Mouse (Mus musculus) left cerebral cortex, adult 8-10 months (tissue): ENCODE measurements around the gene Lrrc3. TPM values are rescaled to one million over a fixed set of nuclear protein-coding genes. Genes with fewer than 3 reads are reported as not detected.
A peak's percentile ranks its signal among the peaks of the same experiment; 100 is the strongest.
"Not testable (repeated sequence)": the region's sequence is repeated elsewhere in the genome, so short reads cannot be mapped to it uniquely, and the experiment has no call there.

Experiments used
- DNase-seq, 2 experiments: peaks; one replicate each; pipeline ENCODE4 v3.0.0; 2022; ENCODE audit warnings: low spot score in 2 of 2
- total RNA-seq, 4 experiments: library from RNA; stranded (reverse); gene quantifications; 2 replicates each; pipeline ENCODE4 v1.2.4; 2022

The Lrrc3 gene
- 10 to 100 TPM in 3 of 4 experiments, 1 to 10 TPM in 1; 9.3 to 10.8 (median 10.4) TPM for total RNA-seq

DNA sequence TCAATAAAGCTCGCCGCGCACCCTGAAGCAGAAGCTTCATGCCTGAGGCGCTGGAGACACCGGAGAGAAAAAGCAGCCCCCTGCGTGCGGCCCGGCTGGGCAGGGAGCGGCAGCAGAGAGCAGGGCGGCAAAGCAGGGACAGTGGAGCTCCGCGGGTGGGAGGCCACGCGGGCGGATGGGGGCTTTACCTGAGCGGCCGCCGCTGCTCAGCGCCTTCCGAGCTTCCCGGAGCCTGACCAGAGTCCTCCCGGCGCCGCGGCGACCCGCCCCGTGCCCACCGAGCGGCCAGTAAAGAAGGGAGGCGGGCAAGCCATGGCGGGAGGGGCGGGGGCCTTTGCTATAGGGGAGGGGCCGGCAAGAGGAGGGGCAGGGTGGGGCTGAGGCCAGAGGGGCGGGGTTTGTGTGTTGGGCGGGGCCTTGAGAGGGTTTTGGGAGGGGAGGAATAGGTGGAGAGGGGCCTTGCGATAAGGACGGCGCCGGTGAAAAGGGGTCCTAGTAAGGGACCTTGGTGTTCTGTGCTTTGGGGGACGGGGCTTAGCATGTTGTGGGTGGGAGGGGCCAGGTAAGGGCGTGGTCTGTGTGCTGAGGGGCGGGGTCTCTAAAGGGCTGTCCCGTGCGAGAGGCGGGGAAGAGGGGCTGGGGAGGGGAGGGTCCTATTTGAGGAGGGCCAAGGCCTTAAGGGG, at the start of gene Lrrc3:
Gene Lrrc3 (minus strand): TSS at position 326 of the 683 bp plus-strand sequence.
- DNase-seq: peak; percentile 43 to 51

DNA sequence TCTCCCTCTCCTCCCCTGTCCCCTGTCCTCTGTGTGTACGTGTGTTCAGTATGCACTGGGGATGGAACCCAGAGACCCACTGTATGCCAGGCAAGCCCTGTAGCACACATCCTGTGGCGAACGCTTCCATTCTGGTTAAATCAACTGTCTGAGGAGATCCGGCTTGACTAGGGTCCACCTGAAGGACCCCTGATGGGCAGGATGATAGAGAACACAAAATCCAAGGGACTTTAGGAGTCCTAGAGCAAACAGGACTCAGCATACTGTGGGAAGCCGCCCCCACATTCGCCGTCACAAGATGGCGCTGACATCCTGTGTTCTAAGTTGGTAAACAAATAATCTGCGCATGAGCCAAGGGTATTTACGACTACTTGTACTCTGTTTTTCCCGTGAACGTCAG, 48.1 kb upstream of the Lrrc3 start:
- not testable (repeated sequence) for DNase-seq

DNA sequence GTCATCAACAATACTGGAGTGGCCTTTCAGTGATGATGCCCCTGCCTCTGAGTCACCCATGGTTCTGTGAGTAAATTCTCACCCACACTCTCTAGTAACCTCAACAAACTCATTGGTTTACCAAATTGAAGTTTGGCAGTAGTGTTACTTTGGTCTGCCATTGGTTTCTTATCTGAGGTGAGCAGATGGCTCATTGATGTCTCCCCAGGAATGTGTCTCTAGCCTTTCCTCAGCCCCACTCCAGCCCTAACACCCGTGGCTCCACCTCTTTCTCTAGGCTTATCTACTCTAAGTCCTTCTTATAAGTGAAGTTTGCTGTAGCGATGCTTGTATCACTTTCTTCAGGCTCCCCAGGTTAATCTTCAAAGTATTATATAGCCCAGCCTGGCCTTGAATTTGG, 37.3 kb upstream of the Lrrc3 start:
- DNase-seq: no peak

DNA sequence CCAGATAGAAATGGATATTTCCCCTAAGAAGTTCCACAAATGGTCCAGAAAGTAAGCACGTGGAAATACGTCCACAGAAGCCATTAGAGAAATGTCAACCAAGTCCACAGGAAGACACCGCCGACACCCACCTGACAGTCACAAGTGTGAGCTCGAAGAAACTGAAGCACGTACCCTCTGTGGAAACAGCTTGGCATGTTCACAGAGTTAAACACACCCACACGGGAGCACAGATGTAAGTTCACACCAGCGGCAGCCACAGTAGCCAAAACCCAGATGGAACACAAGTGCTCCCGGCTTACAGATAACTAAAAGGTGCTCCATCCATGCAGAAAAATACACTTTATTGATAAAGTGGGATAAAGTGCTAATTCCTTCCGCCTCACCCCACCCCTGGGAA, 25.0 kb upstream of the Lrrc3 start:
- DNase-seq: no peak

DNA sequence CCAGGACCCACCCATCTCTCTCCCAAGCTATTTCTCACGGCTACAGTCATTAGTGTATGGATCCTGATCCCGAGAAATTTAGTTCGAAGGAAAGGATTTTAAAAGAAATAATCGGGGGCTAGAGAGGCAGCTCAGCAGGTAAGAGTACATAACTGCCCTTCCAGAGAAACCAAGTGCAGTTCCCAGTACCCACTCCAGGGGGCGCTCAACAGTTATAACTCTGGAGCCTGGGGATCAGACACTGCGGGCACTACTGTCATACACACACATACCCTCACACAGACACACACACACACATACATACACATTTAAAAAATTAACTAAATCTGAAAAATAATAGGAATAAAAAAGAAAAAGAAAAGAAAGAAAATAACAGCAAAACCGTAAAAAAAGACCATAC, 23.8 kb upstream of the Lrrc3 start:
- DNase-seq: peak in 1 of 2 experiments; percentile 52

DNA sequence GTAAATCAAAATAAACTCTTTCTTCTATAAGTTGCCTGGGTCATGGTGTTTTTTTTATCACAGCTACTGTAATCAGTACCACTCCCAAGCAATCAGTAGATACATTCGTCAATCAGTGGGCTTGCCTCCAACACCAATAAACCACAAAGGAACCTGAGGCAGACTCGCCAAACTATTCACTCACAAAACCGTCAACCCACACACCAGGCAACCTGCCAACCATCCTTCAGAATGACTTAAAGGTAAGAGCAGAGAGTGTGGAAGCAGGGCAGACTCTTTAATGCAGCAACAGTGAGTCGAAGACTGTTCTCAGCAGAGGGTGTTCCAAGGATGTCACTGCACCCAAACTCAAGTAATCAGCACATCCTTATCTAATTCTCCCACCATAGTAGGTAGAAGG, 20.3 kb upstream of the Lrrc3 start:
- peak in 1 of 2 experiments; percentile 56 for DNase-seq

DNA sequence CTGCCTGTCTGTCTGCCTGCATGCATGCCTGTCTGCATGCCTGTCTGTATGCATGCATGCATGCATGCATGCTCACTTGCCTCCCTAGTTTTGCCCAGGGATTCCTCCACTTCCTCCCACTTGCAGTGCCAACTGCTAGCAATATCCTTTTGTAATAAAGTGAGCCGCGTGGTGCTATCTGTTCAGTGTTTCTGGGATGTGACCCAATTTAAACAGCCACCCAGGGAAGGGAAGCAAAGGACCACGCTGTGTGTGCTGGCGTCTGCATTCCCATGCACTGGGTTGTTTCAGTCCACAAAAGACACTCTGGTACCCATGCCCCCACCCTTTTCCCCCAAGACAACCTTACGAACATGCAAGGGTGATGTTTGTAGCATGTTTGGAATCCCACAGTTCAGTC, 18.7 kb upstream of the Lrrc3 start:
- no peak for DNase-seq

DNA sequence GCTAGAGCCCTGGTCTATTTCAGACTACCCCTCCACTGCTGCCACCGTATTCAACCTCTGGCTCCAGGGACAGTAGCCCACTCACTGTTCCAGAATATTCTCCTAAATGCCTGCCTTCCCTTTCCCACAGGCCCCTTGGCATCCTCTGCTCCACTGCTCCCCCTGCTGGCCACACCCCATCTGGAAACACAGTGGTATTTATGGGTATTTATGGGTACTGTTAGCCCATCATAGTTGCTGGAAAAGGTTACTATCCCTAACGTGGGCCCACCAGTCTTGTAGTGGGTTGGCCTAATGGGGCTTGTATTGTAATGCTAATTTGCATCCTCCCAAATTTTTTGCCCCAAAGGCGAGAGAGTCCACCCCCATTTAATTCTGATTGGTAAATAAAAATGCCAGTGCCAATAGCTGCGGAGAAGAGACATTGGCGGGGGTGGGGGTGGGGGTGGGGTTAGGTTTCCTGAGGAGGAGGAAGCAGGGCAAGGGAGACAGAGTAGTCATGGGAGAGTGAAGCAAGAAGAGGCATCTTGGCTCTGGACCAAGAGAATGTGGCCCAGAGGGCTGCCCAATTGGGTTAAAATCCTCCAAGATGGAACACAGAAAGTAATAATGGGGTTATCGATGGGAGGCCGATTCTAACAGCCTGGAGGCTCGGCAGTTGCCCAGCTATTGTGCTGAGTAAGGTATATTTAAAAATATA, 14.4 kb upstream of the Lrrc3 start:
- peak in 1 of 2 experiments; percentile 58 for DNase-seq

DNA sequence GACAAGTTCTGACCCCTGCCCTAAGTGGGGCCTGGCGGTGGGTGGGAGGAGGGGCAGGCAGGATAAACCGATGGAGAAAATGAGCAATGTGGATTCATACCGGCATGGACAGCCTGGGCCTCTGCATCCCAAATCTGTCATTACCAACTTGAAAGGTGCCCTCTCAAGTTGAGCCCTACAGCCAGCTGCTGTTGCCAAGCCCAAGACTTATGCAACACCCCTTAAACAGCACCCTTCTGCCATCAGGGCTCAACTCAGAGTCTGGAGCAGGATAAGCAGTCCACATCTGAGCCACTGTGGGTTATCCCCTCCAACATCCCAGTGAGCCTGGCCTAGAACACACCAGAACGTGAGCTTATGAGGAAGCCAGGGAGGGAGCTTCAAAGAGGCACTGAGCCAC, 11.0 kb upstream of the Lrrc3 start:
- no peak for DNase-seq

DNA sequence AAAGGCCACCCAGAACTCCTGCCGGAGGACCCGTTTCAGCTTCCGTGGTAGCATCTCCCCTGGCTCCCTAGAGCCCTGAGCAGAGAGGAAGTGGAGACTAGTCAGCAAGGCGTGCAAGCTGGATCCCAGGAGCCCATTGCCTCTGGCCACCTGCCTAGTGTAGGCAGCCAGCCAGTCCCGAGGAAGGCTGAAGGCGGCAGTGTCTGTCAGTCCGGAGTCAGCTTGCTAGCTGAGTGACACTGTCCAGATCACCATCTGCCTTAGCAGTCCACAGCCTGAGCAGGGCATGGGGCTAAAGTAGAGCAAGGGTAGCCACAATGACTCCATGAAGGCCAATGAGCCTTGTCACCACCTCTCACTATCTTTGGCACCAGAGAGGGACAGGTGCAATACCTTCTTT, 10.3 kb upstream of the Lrrc3 start:
- no peak for DNase-seq

DNA sequence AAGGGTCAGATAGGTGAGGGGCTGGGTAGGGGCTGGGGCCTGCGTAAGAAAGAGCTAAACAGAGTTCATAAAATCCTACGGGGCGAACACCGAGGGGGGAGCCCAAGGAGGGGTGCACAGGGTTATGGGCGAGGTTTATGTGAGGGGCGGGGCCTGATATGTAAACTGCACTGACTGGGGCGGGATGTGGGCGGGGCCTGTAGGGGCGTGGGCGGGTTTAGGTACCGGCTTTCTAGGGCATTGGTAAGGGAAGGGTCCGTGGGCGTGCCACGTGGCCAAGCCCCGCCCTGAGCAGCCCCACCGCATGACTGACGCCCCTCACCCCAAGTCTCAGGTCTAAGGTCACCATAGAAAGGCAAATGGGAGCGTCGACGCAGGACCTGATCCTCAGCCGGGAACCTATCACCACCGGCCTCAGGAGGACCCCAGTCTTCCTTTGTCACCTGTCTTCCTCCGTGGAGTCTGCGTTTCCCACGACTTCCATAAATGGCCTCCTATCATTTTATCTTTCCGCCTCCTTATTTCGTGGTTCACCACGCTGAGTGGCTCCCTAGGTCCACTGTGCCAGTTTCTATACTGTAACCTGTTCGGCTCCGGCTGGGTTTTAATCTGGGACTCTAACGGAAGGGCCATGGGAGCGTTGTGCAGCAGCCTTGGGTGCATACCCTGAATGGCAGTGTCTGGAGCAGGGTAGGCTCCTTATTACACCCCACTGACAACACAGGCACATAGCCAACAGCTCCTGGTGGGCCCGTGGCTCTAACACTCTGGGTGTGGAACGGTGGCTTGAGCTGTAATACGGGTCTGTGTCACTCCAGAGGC, 769 bp upstream of the Lrrc3 start:
- DNase-seq: peak; percentile 39 to 85

DNA sequence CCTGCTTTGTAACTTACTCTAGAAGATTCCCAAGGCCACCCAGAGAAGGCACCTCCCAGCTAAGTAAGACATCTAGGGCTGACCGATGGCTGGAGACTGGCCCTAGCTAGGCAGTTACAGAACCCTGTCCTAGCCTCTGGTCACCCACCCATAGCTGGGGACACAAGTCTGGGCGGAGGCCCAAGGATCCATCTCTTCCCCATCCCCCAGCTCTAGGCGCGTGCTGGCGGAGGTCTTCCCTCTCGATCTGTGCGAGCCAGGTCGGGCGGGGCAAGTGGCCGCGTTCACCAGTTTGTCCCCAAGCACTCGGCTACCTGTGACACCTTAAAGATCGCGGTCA, 495 bp downstream of the Lrrc3 start:
- DNase-seq: peak in 1 of 2 experiments; percentile 21

DNA sequence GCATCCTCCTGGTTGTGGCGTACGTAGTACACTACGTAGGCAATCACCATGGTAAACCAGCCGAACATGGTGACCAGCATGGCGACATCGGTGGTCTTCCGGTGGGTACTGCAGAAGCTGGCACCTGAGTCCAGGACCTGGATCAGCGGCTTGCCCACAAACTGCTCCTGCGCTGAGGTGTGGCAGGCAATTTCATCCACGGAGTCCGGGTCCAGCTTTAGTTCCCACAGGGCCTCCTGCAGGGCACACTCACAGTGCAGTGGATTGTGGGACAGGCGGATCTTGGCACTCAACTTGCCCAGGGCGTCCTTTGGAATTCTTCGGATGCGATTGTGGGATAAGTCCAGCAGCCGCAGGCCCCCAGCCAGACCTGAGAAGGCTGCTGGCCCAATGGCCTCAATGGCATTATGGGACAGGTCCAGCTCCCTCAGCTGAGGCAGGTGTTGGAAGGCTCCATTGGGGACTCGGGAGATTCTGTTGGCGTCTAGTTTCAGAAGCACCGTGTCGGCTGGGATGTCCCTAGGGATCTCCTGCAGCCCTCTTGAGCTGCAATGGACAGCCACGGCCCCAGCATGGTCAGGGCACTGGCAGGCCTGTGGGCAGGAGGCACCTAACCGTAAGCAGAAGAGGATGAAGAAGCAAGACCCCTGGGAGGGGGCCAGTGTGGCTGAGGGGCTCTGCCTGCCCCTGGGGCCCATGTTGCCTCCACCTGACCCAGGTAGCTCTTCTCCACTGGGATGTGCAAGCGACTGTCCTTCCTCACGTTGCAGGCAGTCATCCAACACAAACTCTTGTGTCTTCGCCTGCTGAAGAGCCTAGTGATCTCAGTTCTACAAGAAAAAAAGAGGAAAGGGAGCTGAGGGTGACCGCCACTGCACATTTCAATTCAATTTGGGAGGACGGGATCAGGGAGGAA, 1.2 kb downstream of the Lrrc3 start:
- DNase-seq: no peak

DNA sequence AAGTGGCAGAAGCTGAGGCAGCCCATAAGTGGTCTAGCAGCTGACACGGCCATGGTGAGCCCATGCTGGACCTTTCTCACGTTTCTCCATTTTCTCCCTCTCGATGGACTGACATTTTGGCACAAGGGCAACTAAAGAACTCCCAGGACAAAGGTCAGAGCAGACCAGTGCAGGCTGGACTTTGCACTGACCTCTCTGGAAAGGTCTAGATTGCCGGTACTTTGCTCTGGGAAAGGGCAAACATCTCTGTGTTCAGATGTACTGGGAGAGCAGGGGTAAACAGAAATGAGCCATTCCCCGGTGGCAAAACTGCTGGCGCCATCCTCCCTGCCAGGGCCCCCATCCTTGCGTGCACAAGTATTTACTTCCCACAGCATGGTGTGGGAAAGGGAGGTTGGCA, 2.2 kb downstream of the Lrrc3 start:
- no peak for DNase-seq

DNA sequence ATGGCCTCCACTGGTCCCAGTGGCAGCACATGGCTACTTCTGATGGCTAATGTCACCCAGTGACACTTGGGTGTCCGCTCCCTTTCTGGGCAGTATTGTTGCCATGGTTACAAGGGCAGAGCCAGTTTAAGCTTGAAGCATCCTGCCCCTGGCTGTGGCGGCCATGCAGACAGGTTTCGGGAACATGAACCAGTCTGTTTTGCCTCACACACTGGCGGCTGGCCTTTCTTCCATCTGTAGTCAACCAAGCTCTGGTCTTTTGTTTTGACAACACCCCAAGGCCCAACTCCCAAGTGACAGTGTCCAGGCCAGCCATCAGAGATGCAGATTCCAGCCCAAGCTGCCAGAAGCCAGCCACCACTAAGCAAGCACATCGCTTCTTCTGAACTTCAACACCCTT, 6.8 kb downstream of the Lrrc3 start:
- no peak for DNase-seq

DNA sequence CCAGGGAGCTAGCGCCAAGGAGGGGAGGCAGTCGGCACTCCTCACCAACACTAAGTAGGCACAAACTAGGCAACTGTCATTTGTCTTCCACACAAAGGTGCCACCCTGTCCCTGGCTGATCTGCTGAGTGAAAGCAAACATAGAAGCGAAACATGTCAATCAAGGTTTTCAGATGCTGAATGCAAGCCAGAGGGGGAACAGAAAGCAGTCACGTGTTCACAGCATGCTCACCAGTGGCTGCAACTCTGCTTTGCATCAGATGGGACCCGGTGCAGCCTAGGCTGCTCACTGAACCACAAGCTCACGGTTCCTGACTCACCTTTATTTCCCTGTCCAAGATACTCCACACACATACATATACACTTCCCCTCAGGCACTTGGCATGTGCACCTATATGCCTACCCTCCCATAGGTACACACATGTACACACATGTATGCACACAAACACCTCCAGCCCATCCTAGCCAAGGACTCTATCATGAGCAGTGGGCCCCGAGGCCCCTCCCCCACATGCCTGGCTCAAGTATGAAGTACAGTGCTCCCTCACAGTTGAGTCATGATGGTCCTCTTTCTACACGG, 11.3 kb downstream of the Lrrc3 start:
- DNase-seq: no peak

DNA sequence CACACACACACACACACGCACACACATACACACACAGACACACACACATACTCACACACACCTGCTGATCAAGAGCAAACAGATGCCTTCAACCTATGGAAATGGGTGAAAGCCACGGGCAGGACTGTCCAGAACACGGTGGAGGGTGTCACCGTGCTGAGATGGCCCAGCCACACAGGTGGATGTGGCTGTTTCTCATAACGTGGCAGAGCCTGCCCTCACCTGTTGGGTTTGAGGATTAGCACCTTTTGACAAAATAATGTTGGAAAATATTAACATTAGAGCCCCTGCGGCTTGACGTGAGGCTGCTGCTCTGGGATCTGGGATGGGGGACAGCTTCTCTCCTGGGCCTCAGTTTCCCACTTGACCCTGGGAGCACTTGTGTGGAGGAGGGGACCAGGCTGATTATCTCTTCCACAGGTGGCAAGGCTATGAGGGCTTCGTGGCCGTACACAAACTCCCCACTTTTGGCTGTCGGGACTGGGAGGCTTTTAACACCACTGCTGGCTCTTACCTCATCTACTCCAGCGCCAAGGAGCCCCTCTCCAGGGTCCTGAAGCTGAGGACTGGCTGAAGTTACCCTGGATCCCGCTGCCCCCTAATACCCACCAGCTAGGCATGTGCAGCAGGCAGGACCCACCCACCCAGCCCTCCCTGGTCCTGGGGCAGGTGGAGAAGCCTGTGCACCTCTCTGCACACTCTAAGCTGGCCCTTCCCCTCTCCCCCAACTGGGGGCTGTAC, 16.2 kb downstream of the Lrrc3 start:
- DNase-seq: no peak

DNA sequence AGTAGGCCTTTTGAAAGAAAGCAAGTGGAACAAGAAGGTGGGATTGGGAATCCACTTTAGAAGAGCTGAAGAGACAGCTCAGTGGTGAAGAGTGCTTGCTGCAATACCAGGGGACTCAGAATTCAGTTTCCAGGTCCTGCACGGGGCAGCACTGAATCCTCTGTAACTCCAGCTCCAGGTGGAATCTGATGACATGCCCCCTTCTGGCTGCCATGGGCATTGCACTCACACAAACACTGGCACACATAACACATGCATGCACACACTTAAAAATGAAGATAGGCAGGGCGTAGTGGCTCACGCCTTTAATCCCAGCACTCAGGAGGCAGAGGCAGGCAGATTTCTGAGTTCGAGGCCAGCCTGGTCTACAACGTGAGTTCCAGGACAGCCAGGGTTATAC, 19.8 kb downstream of the Lrrc3 start:
- no peak for DNase-seq

DNA sequence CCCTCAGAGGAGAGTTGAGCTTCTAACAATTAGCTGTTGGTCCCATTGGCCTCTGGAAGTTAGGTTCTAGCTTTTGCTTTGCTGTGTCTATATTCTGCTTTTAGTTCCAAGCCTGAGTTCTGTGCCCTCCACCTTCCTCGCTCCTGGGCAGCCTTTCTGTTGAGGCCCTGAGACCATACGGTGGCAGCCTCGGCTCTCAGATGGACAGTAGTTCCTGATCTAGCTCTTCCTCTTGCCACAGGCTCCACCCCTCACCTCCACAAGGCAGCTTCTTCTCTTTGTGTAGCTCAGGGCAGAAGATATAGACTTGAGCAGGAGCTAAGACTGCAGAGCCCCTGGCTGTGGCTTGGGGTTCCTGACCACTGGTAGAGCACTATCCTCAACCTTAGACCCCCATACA, 22.0 kb downstream of the Lrrc3 start:
- DNase-seq: no peak

DNA sequence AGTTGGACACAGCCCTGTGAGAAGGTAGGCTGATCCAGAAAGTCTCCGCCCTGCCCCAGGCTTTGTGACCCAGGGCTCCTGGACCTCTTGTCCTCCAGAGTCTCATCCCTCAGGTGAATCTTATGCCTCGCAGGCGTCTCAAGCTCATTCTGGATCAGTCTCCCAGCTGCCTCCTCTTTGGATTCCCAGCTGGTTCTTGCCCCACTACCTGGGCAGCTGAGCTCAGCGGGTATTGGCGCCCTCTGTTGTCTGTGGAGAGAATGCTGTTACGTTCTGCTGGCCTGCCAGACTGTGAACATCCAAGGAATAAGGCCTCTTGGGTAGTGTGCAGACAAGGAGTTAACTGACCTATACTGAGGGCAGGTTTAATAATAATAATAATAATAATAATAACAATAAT, 23.4 kb downstream of the Lrrc3 start:
- no peak for DNase-seq
